Mouse (Mus musculus) common myeloid progenitor, adult 5-6 weeks (primary cell): ENCODE data around the gene Kirrel2. TPM values are rescaled to one million over a fixed set of nuclear protein-coding genes. Genes with fewer than 3 reads are reported as not detected.
"Not testable (repeated sequence)": the region's sequence is repeated elsewhere in the genome, so short reads cannot be mapped to it uniquely, and the experiment has no call there.

Experiments used
- ATAC-seq: replicated peaks from 2 replicates; pipeline ENCODE4 v1.8.0; 2016; ENCODE audit warnings: low read depth, mild to moderate bottlenecking, moderate TSS enrichment, inconsistent platforms; ENCODE audit not compliant: poor library complexity, severe bottlenecking
- total RNA-seq: library from RNA; stranded (forward); fragments of 200-1000, 187-1606 nt; gene quantifications from 2 replicates; pipeline ENCODE4 v1.2.3, GENCODE M21; 2017

Kirrel2 gene
- not detected in 2 replicates for total RNA-seq

DNA sequence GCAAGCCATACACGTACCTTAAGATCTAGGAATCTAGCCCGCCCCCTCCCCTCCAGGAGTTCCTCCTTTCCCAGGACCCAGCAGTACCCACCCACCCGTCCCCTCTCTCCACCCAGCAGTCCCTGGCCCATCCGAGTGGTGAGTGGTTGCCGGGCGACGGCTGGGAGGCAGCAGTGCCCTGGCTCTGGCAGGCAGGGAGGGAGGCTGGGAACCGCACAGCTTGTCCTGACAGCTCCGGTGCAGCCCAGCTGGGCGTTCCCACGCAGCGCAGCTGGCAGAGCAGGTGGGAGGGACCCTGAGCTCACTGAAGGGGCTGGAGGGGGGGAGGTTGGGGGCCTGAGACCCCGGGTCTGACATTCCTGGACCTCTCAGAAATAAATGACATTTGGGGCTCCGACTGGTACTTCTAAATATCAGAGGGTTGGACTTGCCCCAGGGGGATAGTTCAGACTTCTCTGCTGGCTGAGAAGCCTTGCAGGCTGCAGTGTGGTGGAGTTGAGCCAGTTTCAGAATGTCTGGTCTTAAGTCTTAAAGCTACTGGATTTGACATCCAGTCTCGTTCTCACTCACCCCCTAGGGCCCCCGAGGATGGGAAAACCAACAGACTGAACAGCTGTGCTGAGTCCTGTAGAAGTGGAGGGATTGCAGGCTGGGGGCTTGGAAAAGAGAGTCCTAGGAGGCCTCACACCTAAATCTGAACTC lies at the start of gene Kirrel2, which contains the start of gene Nphs1:
Kirrel2 (minus strand) TSS at position 62 of the 702 bp plus-strand sequence.
Nphs1 (plus strand) TSS at position 687 of the 702 bp plus-strand sequence.
- ATAC-seq = no peak

DNA sequence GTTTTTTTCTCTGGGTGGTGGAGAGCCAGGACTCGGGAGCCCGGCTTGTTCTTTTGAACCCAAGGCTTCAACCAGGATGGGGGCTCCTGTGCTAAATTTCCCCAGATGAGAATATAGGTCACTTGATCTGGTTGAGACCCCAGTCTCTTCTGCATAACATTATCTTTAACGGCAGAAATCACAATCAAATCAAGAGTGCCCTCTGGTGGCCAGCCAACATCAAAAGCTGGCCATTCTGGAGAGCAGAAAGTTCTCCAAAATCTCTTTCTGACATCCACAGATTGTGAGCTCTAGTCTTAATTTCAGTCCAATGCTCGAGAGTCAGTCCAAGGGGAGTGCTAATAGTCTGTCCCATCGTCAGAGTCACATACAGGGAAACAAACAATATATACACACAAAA lies 43.7 kb upstream of the Kirrel2 start:
- not testable (repeated sequence) for ATAC-seq

DNA sequence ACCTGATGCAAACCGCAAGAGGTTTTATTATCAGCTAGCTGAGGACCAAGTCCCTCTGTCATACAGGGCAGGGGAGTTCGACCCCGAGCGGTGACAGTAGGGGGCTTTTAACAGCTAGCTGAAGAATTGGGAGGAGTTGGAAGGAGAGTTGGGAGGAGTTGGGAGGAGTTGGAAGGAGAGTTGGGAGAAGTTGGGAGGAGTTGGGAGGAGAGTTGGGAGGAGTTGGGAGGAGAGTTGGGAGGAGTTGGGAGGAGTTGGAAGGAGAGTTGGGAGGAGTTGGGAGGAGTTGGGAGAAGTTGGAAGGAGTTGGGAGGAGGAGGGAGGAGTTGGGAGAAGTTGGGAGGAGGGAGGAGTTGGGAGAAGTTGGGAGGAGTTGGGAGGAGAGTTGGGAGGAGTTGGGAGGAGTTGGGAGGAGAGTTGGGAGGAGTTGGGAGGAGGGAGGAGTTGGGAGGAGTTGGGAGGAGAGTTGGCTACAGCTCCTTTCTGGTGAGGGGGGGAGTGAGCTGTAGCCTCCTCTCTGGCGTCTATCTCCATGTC lies 38.1 kb upstream of the Kirrel2 start:
- ATAC-seq = not testable (repeated sequence)

DNA sequence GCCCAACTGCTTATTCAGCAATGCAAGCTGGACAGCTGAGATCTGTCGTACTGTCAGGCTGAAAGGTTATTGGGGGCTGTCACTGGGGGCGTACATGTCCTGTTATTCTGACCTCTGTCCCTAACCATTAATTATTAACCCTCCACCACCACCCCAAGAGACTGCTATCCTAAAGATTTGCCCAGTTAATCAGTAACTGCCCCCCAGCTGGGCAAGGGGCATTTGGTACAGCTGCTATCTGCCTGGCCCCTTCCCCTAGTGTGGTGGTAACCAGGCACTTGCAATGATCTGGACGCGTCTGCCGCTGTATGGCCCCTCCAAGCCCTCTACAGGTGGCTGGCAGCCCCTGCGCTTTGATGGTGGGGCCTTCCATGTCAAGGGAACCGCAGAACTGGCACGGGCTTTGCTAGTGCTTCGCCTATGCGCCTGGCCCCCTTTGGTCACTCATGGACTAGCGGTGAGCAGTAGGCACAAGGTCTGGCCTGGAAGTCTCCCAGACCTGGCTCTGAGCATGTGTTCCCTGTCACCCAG lies 36.0 kb upstream of the Kirrel2 start, which contains the start of gene Prodh2:
Prodh2 (plus strand) TSS at position 222 of the 531 bp plus-strand sequence.
- no peak for ATAC-seq

DNA sequence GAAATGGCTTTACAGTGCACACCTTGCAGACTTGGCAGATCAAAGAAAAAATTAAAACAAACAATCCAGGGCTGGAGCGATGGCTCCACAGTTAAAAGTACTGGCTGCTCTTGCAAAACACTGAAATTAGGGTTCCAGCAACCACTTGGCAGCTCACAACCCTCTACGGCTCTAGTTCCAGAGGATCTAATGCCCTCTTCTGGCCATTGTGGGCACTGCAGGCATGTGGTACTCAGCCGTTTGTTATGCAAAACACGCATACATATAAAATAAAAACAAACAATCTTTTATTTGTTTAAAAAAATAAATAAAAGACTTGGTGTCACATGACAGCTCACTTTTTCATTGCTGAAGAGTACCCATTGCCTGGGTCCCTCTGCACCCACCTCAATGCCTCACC lies 35.3 kb upstream of the Kirrel2 start:
- peak; percentile 76 for ATAC-seq

DNA sequence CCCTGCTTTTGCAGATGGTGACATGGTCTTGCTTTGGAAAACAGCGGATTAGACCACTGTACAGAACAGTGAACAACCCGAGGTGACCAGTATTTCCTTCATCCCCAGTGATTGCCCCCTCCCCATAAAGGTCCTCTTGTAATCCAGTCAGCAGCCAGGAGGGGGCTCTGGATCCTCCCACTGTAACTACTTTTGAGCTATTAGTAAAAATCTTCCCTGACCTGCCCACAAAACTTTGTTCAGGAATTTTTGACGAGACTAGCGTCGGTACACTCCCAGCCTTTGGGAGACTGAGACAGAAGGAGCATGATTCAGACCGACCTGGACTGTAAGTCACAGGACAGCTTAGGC lies 33.4 kb upstream of the Kirrel2 start:
- ATAC-seq = no peak

DNA sequence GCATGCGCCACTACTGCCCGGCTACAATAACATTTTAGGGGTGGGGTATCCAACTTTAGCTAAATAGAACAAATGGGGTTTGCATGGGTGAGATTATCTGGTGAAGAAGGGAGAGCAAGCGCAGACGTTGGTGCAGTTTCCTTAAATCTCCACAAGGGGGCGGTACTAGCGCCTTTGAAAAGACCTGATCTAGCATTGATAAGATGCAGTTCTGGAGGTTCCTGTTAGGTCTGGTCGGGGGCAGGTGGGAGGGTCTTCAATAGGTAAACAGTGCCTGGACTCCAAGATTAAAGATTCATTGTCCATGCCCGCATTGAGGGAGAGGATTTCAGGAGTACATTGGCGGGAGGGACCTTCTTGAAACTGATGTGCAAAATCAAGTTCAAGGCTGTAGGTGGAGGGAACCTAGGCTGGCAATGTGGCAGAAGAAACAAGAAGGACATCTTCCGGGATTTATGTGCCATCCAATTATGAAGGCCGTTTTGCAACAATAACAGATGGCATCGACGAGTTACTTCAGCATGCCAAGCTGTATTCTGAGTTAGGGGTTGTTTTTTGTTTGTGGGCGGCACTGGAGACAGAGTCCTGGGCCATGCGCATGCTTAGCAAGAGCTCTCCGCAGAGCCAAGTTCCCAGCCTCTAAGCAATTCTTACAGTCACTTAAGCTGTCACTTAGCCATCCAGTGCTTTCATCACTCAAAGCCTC lies 32.9 kb upstream of the Kirrel2 start:
- ATAC-seq = 0 out of 2 replicates have a peak, but pooled peaks have one; percentile 49

DNA sequence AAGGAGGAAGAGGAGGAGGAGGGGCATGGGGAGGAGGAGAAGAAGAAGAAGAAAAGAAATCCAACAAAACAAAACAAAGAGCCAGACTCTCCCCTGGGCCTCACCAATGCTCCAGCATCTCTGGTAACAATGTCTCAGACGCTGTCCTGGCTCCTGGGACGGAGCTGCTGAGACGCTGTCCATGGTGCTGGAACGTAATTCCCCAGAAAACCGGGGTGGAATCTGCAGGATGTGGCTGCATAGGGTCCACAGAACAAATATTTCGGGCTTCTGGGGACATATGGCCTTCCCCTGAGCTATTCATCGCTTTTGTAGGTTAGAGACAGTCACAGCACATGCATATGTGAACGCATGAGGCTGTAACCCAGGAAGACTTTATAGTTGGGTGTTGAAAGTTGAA lies 26.8 kb upstream of the Kirrel2 start:
- peak; percentile 56; the same call in 1 of the 2 replicates for ATAC-seq

DNA sequence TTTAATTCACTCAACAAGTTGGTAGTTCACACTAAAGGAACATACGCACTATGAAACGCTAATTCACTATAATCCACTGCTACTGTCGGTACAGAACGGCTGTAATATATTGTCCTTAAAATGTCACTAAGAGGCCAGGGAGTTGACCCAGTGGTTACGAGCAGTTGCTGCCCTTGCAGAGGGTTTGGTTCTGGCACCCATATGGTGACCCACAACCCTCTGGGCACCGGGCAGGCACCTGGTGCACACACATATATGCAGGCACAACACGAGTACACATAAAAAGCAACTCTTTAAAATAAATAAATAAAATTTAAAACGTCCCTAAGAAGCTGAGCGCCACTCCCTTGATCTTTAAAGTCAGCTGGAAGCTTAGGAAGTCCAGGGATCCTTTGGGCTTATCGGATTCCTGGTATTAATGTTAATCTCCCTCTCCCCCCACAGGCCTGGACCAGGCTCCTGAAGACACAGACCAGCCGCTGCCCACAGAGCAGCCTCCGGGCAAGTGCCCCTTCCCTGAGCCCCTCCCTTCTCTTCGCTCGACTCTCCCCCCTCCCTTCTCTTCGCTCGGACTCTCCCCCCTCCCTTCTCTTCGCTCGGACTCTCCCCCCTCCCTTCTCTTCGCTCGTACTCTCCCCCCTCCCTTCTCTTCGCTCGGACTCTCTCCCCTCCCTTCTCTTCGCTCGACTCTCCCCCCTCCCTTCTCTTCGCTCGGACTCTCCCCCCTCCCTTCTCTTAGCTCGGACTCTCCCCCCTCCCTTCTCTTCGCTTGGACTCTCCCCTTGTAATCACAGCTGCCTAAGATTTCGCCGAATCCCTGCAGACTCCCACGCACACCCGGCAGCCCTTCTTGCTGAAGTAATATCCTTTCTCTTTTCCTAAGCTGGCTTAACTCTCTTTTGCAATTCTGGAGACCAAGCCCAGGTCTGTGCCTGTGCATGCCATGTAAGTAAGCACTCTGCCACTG lies 20.2 kb upstream of the Kirrel2 start:
- no peak for ATAC-seq

DNA sequence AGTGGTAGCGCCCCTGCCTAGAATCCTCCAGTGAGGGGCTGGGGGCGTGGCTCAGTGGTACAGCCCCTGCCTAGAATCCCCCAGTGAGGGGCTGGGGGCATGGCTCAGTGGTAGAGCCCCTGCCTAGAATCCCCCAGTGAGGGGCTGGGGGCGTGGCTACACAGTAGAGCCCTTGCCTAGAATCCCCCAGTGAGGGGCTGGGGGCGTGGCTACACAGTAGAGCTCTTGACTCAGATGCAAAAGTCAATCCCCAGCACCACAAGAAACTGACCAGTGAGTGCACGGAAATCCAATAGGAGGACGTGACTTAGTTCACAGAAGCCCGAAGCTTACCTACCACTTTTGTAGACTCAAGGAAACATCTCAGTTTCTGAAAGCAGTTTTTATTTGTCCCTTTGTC lies 18.6 kb upstream of the Kirrel2 start:
- not testable (repeated sequence) for ATAC-seq

DNA sequence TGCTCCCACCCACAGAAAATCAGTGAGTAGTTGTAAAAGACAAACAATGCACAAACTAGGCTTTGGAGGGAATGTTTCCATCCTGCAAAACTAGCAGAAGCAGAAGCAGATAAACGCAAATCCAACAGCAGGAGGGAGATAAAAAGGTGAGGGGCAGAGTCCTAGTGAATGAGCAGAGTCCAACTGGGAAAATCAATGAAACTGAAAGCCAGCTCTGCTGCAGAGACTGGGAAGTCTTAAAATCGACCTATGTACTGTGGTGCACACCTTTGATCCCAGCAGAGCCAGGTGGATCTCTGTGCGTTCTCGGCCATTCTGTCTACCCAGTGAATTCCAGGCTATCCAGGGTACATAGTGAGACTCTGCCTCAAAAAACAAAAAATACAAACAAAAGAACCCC lies 17.5 kb upstream of the Kirrel2 start:
- no peak for ATAC-seq

DNA sequence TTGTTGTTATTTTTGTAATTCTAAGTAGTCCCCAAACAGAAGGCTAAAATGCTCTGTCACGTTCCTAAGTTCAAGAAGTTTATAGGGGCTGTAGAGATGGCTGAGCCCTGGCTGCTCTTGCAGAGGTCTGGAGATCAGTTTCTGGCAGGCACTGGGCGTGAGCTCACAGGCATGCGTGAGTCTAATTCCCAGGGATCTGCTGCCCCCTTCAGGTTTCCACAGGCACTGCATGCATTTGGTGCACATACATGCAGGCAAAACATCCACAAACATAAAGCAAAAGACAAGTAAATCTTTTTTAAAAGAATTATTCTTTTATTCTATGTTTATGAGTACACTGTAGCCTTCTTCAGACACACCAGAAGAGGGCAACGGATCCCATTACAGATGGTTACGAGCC lies 14.9 kb upstream of the Kirrel2 start:
- ATAC-seq = peak; percentile 62; the same call in 1 of the 2 replicates

DNA sequence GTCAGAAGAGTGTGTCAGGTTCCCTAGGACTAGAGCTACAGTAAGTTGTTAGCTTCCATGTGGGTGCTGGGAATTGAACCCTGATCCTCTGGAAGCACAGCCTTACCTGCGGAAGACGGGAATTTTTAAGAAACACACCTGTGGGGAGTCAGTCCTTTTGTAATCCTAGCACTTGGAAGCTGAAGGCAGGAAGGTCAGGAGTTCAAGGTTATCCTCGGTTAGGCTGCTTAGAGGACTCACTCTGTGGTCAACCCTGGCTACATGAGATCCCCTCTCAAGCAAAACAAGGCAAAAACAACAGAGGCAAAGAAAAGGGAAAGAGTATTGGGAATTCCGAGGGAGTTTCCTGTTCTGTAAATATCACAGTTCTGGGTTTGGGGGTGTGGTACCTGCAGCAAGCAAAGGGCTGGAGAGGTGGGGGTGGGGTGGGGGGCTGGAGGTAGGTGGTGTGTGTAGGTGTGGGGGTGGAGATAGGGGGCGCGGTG lies 7.4 kb upstream of the Kirrel2 start:
- no peak for ATAC-seq

DNA sequence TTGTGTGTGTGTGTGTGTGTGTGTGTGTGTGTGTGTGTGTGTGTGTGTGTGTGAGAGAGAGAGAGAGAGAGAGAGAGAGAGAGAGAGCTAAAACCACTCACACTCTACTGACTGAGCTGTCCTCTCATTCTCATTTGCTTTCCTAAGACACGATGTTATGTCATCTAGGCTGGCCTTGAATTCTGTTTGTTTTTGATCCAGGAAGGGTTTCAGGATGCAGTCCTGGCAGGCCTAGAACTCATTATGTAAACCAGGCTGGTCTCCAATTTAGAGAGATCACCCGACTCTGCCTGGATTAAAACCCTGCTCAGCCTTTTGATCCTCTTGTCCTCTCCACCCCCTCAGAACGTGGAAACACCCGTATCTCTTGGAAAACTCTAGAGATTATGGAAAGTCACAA lies 6.5 kb upstream of the Kirrel2 start:
- no peak for ATAC-seq

DNA sequence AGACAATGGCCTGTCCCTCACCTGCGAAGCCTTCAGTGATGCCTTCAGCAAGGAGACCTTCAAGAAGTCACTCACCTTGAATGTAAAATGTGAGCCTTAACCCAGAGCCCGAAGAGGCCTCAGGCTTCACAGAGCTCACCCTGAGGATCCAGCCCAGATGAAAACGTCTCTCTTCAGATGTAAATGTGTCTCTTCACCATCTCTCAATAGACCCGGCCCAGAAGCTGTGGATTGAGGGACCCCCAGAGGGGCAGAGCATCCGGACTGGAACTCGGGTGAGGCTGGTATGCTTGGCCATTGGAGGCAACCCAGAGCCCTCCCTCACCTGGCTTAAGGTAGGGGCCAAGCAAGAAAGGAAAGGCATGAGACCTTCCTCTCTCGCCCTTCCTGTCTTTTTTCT lies 6.1 kb upstream of the Kirrel2 start:
- no peak for ATAC-seq

DNA sequence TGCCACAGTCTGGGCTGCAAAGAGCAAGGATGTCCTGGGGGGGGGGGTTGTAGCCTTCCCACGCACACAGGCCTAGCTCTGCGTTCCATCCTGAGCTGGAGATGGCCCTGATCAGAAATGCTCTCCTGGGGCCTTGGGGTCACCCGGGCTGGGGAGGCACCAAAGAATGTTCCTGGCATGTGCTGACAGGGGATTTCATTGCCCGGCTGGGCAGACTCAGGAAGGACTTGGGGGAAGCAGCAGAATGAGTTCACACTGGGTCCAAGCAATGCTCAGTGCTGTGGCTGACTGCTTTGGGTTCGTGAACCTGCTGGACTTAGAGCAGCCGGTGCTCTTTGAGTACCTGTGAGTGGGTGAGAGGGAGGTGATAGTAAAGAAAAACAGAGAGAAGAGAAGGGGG lies 2.0 kb upstream of the Kirrel2 start:
- no peak for ATAC-seq

DNA sequence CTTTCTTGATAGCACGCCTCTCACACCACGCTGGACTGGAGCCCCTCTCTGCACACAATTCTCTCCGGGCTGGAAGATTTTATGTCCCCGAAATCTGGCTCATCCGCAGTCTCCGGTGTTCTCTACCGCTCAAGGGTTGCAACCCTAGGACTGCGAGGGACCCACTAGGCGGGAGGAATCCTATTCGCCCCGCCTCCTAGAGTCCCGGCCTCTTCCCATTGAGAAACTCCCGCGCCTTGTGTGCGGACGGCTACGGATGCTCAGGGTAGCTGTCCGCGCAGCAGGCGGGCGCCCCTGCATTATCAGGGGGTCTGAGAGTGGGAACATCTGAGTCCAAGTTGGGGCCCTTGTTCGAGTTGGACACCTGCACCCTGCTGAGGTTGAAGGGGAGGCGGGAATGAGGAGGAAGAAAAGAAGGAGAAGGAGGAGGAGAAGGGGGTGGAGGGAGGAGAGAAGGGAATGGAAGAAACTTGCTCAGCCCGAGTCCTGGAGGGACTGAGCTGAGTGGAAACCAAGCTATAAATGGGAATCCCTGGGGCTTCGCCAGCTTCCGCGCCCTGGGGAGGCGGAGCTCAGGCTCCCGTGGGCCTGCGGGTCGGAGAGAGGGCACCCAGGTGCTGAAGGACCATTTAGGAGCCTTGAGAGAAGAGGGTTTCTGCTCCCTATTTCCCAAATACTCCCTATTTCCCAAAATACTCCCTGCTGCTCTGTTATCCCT lies 420 bp downstream of the Kirrel2 start:
- no peak for ATAC-seq

DNA sequence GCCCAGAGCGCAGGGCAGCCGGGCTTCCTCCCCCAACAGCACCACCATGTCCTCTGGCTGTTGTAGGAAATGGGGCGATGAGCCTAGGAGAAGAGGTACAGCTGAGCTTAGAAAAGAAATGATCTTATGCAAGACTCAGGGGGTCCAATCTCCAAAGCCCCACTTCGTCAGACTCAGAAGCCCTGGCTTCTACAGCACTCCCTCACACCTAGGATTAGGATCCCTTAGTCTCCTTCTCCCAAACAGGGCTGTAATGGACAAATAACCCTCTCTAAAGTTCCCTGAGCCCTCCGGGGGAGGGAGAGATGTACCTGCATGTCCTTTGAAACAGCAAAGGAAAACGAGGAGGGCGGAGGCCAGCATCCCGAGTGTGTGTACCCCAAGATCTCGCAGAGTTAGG lies 1.0 kb downstream of the Kirrel2 start:
- no peak for ATAC-seq

DNA sequence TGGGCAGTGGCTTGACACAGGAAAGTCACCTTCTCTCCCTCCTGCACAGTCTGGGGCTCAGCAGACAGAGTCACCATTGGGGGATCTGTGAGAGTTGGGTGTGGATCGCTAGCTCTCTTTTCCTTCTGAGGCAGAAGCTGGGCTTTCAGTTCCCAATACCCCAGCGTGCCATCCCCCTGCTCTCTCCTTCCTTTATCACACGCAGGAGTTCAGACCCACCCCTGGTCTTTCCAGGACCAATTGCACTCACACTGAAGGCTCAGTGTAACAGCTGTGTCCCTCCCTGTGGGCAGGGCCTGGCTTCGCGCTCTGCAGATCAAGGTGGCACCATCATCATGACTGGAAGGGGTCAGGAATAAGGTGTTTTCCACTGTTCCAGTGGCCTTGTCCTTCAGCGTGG lies 3.2 kb downstream of the Kirrel2 start:
- peak; percentile 50 for ATAC-seq
